Mouse (Mus musculus): Measurements from ENCODE around the gene Zfp810. TPM values are rescaled to one million over a fixed set of nuclear protein-coding genes. Genes with fewer than 3 reads are reported as not detected.

The Zfp810 gene
- 24.0 TPM for polyA plus RNA-seq (2014; fragmentation: Illumina TruSeq; extraction: RNeasy Lipid Tissue Mini Kit (QIAGEN cat#74804); ENCODE audit: low read depth, low replicate concordance)

GRCm38 (mm10) chr9:22307156-22307919, at the start of gene Zfp810:
TSS of gene Zfp810 (minus strand) at chr9:22307648.

GRCm38 (mm10) chr9:22259184-22260091, 48.0 kb downstream of the Zfp810 start, which contains the start of gene Zfp599:
TSS of gene Zfp599 (minus strand) at chr9:22259895.

Other genes starting within 250 kb of the Zfp810 start
- gene Gm49318, start 236.4 kb downstream of the Zfp810 start, polyA plus RNA-seq (2014; fragmentation: Illumina TruSeq; extraction: RNeasy Lipid Tissue Mini Kit (QIAGEN cat#74804); ENCODE audit: low read depth, low replicate concordance), result not detected
- gene Zfp653, start 236.3 kb downstream of the Zfp810 start, polyA plus RNA-seq (2014; fragmentation: Illumina TruSeq; extraction: RNeasy Lipid Tissue Mini Kit (QIAGEN cat#74804); ENCODE audit: low read depth, low replicate concordance), result 0.19 TPM
- gene Ecsit, start 222.2 kb downstream of the Zfp810 start, polyA plus RNA-seq (2014; fragmentation: Illumina TruSeq; extraction: RNeasy Lipid Tissue Mini Kit (QIAGEN cat#74804); ENCODE audit: low read depth, low replicate concordance), result 2.6 TPM
- gene Cnn1, start 208.4 kb downstream of the Zfp810 start, polyA plus RNA-seq (2014; fragmentation: Illumina TruSeq; extraction: RNeasy Lipid Tissue Mini Kit (QIAGEN cat#74804); ENCODE audit: low read depth, low replicate concordance), result 819 TPM
- gene Elof1, start 190.5 kb downstream of the Zfp810 start, polyA plus RNA-seq (2014; fragmentation: Illumina TruSeq; extraction: RNeasy Lipid Tissue Mini Kit (QIAGEN cat#74804); ENCODE audit: low read depth, low replicate concordance), result 5.2 TPM
- 16.7 TPM for gene Acp5, start 171.9 kb downstream of the Zfp810 start, polyA plus RNA-seq (2014; fragmentation: Illumina TruSeq; extraction: RNeasy Lipid Tissue Mini Kit (QIAGEN cat#74804); ENCODE audit: low read depth, low replicate concordance)
- gene Pigyl, start 150.8 kb downstream of the Zfp810 start, polyA plus RNA-seq (2014; fragmentation: Illumina TruSeq; extraction: RNeasy Lipid Tissue Mini Kit (QIAGEN cat#74804); ENCODE audit: low read depth, low replicate concordance), result 3.3 TPM
- 0.13 TPM for gene Zfp872, start 119.6 kb downstream of the Zfp810 start, polyA plus RNA-seq (2014; fragmentation: Illumina TruSeq; extraction: RNeasy Lipid Tissue Mini Kit (QIAGEN cat#74804); ENCODE audit: low read depth, low replicate concordance)
- gene Zfp809, start 81.9 kb downstream of the Zfp810 start, polyA plus RNA-seq (2014; fragmentation: Illumina TruSeq; extraction: RNeasy Lipid Tissue Mini Kit (QIAGEN cat#74804); ENCODE audit: low read depth, low replicate concordance), result 81.4 TPM
- gene Zfp599, start 47.8 kb downstream of the Zfp810 start, polyA plus RNA-seq (2014; fragmentation: Illumina TruSeq; extraction: RNeasy Lipid Tissue Mini Kit (QIAGEN cat#74804); ENCODE audit: low read depth, low replicate concordance), result 8.6 TPM
- gene Anln, start 81.5 kb upstream of the Zfp810 start, polyA plus RNA-seq (2014; fragmentation: Illumina TruSeq; extraction: RNeasy Lipid Tissue Mini Kit (QIAGEN cat#74804); ENCODE audit: low read depth, low replicate concordance), result 17.8 TPM
- gene 9530077C05Rik, start 103.9 kb upstream of the Zfp810 start, polyA plus RNA-seq (2014; fragmentation: Illumina TruSeq; extraction: RNeasy Lipid Tissue Mini Kit (QIAGEN cat#74804); ENCODE audit: low read depth, low replicate concordance), result 0.76 TPM
- not detected for gene Gm17545, start 146.6 kb upstream of the Zfp810 start, polyA plus RNA-seq (2014; fragmentation: Illumina TruSeq; extraction: RNeasy Lipid Tissue Mini Kit (QIAGEN cat#74804); ENCODE audit: low read depth, low replicate concordance)
- gene Rp9, start 162.1 kb upstream of the Zfp810 start, polyA plus RNA-seq (2014; fragmentation: Illumina TruSeq; extraction: RNeasy Lipid Tissue Mini Kit (QIAGEN cat#74804); ENCODE audit: low read depth, low replicate concordance), result 32.0 TPM
- gene Bbs9, start 168.1 kb upstream of the Zfp810 start, polyA plus RNA-seq (2014; fragmentation: Illumina TruSeq; extraction: RNeasy Lipid Tissue Mini Kit (QIAGEN cat#74804); ENCODE audit: low read depth, low replicate concordance), result 11.1 TPM